Mouse (Mus musculus) c-Kit-positive CD71-positive TER-119-negative erythroid progenitor cells, embryonic 14.5 days (primary cell): ENCODE results near the gene Prmt8.

Experiments used
- DNase-seq: peaks from one replicate; pipeline ENCODE4 v3.0.0-alpha.2; 2013; ENCODE audit warnings: low read depth

The Prmt8 gene

GRCm38 (mm10) chr6:127739921-127740320 is 29.4 kb downstream of the Prmt8 start:
- DNase-seq, result no peak

DNA sequence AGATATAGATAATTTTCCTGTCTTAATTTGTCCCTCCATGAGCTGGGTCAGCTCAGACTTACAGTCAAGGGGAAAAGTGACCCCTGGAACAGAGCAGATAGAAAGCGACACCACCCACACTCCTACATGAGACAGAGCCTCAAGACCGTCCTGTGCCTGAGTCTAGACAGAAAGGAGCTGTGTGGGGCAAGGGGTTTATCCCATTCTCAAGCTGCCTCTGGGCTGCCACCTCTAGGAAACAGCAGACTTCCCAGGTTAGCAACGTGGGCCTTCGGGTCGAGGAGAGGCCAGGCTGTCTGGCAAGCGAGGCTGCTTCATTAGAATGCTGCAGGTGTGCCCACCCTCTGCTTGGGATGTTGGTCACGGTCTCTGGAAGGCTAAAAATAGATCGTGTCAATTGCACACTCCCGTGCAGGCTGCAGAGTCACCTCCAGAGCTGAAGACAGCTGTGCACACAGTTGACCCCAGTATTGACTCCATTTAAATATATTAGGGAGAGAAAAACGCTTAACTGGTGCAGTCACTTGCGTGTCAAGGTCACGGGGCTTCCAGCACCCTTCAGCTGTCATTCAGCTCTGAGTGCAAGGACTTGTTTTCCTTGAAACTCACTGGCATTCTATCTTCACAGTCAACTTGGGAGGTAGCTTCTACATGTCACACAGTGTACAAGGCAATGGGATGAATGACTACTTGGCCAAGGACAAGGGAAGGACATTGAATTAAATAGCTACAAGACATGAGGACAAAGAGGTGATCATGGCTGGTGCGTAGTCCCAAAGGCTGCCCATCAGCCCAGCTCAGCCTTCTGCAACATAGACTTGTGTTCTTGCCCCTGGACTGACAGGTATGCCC is 33.9 kb downstream of the Prmt8 start:
- no peak for DNase-seq

DNA sequence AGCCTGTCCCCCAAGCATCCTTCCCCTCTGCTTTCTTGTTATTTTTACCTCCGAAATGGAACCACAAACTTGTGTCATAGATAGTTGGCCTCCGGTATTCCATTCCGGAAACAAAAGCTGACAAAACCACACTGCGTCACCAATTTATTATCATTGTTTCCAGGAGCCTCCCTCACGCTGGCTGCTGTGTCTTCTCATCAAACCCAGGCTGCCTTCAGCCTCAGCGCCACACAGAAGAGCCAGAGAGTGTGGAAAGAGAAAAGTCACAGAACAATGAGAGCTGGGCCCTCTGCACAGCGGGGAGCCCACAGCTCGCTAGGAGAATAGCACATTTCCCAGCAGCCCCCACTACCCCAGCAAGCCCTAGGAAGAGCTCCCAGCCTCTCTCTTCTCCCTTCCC is 46.1 kb downstream of the Prmt8 start:
- DNase-seq, result no peak

DNA sequence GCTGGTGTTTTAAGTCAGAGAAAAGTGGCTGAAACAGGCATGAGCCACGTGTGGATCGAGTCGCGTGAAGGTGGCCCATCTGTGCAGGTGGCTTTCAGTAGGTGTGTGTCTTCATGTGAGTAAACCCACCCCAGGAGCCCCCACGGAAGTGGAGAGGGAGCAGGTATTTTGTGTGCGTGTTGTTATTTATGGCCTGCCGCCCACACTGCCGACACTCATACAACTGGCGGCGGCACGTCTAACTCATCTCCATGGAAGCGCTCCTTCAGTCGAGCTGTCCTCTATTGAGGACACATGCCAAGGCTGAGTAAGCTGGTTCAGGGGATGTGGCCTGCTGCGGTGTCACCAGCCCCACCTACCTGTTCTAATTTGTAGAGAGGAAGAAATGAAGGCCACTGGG is 49.4 kb downstream of the Prmt8 start:
- DNase-seq, result no peak

DNA sequence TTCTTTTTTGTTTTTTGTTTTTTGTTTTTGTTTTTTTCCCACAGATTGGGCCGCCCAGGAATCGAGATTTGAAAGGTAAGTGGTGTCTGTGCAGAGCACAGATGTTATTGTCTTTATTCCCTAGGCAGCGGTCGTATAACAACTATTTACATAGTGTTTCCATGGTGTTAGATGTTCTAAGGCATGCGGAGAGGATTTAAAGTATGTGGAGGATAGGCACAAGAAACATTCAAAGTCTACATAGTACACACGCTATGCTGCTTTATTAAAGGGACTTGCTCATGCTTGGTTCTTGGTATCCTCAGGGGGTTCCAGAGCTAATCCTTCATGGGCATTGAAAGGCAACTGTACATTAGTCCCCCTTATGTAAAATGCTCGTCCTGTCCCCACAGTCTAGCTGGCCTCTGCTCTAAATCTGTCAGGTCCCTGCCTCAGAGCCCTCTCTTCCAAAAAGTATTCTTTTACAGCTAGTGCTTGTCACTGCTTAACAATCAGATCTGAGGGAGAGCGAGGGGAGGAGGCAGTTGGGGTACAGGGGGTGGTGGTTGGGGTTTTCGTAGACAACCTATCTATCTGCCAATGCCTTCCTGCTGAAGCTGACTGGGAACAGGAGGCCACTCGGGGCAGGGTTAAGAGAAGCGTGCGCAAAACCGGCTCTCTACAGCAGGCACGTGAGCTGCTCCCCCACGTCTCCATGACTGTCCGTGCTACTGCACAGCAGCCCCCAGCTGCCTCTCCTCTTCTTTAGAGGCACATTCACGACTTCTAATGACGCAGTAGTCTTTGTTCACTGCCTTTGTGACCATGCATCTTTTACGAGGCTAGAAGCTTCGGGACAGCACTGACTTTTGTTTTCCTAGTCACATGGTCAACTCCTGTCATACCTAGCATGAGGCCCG is 51.8 kb downstream of the Prmt8 start:
- DNase-seq, result no peak

DNA sequence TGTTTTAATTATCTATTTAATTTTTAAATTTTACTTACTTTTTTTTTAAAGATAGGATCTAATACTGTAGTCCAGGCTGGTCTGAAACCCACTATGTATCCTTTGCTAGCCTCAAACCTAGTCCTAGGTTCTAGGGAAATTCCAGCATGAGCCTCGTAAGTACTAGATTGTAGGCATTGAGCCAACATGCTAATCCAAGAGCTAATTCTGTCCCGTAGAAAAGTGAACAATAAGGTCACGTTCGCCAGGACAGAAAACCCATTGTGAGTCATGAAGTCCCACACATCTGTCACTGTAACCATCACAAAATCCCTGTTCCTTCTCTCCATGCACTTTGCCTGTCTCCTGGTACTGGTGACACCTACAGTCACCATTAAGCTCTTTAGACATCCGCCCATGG is 53.8 kb downstream of the Prmt8 start:
- DNase-seq, result no peak

GRCm38 (mm10) chr6:127714906-127715305 is 54.4 kb downstream of the Prmt8 start:
- DNase-seq, result no peak

- DNase-seq, result no peak
These were observed 61.0 kb downstream of the Prmt8 start for GRCm38 (mm10) chr6:127708218-127708628.

DNA sequence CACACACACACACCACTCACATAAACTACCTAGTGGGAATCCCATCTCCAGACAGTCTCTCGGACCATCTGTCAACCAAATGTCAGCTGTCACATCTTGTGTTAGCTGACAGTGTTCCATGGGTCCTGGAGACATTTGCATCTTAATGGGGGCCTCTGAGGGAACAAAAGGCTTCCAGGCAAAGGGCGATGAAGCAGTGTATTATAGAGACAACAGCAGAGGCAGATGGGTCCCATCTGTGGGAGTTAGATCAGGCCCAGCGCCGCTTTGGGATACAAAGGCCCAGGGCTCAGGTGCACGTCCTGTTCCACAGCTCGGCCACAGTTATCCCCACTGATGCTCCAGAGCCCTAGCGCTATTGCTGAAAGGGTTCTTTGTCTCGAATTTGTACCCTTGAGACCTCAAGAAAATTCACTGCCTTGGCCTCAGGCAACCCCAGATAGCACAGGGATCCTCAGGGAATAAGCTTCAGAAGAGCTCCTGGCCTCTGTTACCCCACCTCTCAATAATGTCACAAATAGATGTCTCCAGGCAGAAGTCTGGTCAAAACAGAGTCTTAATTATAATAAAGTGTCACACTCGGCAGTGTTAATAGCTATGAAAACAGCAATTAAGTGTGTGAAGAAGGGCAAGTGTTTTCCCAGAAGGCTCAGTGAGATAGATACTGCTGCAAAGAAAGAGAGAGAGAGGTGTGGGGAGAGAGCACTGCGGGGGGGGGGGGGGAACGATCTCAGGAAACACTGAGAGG is 68.1 kb downstream of the Prmt8 start:
- no peak for DNase-seq

DNA sequence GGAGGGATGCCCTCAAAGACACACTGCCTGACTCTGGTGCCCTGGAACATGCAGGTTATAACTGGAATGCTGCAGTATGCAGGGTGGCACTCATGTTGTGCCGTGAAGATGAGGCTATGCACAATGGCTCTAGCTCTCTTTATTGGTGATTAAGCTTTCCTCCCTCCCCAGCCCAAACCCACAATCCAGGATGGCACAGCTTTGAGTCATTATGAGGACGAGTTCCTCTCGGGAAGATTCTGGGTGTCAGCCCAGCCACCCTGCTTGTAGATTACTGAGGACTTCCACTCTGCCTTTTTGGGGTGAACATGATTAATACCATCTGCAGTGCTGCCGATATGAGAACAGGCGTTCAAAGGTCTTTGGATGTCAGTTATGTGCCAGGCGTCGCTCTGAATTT is 75.6 kb downstream of the Prmt8 start:
- no peak for DNase-seq

GRCm38 (mm10) chr6:127692298-127692697 is 77.0 kb downstream of the Prmt8 start:
- no peak for DNase-seq

GRCm38 (mm10) chr6:127687181-127687860 is 82.0 kb downstream of the Prmt8 start:
- no peak for DNase-seq

DNA sequence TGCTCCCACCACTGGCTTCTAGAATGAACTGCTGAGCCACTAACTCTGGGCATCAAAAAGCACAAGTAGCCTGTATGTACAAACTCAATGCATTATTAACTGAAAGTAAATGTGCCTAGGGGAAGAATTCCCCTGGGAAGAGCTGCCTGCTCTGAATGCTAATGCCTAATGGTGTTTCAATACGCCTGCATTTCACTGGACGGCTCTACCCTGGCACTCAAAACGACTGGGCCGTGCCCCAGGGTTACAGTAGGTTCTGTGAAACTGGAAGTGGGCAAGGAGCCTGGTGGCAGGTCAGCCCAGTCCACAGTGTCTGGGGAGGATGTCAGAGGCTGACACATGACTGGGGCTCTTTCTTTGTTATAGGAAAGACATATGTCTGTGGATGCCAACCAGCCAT is 84.3 kb downstream of the Prmt8 start:
- DNase-seq, result no peak

- no peak for DNase-seq
These were observed 85.7 kb downstream of the Prmt8 start for GRCm38 (mm10) chr6:127683561-127683960.

GRCm38 (mm10) chr6:127680784-127681183 is 88.5 kb downstream of the Prmt8 start:
- no peak for DNase-seq

DNA sequence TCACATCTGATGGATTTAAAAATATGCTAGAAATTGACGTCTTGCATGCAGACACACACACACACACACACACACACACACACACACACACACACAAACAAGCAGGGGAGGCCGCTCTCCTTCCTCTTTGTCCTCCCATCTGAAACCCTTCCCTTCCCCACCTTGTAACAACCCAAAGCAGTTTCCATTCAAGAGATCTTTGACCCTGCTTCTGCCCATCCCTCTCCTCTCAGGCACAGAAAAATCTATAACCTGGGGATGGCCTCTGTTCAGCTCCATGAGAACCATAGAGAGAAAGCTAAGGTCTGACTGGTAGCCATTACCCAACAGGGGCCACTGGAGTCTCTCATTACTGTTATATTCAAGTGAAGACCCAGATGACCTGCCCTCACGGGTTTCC is 90.3 kb downstream of the Prmt8 start:
- DNase-seq, result no peak

DNA sequence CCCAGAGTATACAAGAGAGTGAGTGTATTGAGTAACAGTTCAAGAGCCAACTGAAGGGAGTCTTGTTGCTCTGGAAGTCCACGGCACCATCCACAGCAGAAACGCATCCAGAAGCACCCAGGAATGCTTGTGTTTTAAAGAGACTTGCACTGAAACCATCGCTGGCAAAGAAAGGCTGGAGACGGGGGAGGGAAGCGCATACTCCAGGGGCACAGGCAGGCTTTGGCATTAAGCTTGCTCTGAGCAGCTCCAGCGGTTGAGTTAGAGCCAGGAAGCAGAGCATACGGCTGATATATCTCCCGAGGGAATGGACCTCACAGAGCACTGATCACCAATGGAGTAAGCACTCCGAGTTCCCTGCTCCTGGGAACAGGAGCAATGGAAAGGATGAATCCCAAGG is 91.0 kb downstream of the Prmt8 start:
- DNase-seq, result no peak

GRCm38 (mm10) chr6:127676866-127677265 is 92.4 kb downstream of the Prmt8 start:
- DNase-seq, result no peak

GRCm38 (mm10) chr6:127672071-127672470 is 97.2 kb downstream of the Prmt8 start:
- DNase-seq, result no peak

GRCm38 (mm10) chr6:127670031-127670430 is 99.2 kb downstream of the Prmt8 start:
- DNase-seq, result no peak

GRCm38 (mm10) chr6:127669313-127669712 is 100.0 kb downstream of the Prmt8 start:
- DNase-seq, result no peak

- DNase-seq, result no peak
These were observed 106.0 kb downstream of the Prmt8 start for GRCm38 (mm10) chr6:127663263-127663662.
